Mouse (Mus musculus) urinary bladder, adult 2 months (tissue): ENCODE data around the gene Sirt2. TPM values are rescaled to one million over a fixed set of nuclear protein-coding genes. Genes with fewer than 3 reads are reported as not detected.

Source experiments
- DNase-seq: peaks from one replicate; pipeline ENCODE4 v3.0.0; 2022; ENCODE audit warnings: low spot score
- polyA plus RNA-seq: library from polyadenylated mRNA; depleted of rRNA; stranded (reverse); fragments of >200 nt; gene quantifications from 2 replicates; pipeline ENCODE4 v1.2.3, GENCODE M21; 2012

Gene Sirt2
- polyA plus RNA-seq, 1 experiment = 84.7 TPM

DNA sequence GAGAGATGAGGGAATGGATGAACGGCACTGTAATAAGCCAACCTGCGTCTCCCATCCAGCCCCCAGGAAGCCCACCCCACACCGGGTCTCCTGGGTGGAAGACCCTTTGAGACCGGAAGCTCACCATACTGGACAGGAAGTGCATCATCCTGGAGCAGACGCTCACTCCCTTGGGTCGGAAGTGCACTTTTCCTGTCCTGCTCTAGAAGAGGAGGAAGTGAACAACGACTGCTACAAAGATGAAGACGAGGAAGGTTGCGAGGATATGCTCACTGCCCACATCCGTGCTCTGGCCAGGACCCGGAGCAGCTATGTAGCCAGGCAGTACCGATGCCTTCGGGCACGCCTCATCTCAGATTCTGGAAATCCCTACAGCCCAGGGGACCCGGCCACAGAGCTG lies 29.3 kb downstream of the Sirt2 start:
- no peak for DNase-seq

GRCm38 (mm10) chr7:28796562-28796975 lies 30.0 kb downstream of the Sirt2 start:
- peak; percentile 80 for DNase-seq

DNA sequence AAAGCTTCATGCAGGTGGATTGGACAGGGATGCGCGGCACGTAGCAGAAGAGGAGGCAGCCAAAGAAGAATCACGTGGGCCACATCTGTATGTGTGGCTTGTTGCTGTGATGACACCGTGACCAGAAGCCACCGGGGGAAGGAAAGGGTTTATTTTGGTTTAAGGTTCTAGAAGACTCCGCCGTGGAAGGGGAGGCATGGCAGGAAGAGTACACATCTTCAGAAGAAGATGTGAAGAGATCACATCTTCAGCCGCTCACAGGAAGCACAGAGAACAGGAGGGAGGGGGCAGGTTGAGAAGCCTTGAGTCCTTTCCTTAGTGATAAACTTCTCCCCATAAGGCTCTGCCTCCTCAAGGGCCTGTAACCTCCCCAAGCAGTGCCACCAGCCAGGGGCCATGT lies 33.5 kb downstream of the Sirt2 start:
- no peak for DNase-seq

DNA sequence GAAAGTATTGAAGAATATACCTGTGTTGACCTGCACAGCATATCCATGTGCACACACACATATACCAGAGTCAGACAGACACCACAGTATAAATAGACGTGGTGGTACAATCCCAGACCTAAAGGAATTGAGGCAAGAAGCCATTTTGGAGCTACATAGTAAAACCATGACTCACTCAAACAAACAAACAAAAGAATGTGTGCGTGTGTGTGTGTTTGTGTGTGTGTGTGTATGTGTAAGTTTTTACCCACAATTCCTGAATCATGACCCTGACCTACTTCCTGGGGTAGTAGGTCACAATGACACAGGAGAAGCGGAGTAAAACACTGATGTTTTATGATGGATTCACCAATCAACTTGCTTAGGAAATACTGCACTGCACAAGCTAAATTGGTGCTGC lies 34.9 kb downstream of the Sirt2 start:
- no peak for DNase-seq

DNA sequence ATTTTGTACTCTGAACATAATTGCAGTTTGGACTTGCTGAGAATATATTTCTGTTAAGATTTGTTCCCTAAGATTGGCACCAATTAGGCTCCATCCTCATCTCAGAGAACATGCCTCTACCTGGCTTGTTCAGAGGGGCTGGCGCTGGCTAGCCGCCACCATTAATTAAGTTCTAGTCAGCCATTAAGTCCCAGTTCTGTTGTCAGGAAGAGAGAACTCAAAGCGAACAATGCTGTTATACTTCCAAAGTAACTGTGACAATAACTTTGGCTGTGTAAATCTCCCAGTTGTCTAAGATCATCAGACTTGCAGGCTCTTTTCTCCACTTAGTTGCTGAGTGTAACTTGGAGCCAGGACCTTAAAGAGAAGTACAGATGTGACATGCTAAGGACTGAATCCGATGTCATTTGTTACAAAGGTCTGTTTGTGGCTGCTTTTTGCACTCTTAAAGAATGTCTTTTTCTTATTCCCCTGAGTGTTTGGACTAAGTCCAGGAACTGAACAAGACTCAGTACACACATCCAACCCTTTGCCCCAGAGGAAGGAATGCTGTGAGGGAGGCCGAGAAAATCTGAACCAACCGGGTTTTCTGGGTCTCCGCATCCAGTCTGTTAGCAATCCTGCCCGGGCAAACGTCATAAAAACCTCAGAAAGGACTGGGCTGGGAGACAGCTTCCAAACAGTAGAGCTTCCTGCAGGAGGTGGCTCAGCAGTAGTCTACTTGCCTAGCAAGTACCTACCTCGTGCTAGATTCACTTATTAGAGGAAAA lies 35.6 kb downstream of the Sirt2 start:
- DNase-seq = no peak

DNA sequence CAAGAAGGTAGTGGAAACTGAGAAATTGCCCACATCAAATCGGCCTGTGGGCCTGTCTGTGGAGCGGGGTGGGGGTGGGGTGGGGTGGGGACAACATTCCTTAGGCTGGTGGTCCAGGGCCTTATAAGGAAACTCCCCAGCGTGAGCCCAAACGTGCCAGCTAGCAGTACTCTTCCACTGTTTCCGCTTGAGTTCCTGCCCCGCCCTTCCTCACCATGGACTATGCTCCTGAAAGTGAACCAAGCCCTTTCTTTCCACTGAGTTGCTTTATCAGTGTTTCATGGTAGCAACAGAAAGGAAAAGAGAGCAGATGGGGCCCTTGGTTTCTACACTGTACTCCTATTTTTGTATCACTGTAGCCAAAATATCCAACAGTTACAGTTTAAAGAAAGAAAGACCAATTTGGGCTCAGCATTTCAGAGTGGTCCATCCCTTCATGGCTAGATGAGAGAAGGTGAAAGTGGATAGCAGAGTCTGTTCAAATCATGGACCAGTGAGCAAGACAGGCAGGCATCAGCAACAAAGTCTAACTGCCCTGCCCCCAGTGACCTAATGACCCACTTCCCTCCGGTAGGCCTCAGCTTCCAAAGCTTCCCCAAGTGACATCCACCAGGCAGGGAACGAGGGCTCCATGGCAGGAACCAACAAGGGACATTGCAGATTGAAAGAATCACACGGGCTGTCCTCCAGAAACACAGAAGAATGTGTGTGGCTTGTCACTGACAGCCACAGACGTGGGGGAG lies 36.5 kb downstream of the Sirt2 start:
- no peak for DNase-seq

DNA sequence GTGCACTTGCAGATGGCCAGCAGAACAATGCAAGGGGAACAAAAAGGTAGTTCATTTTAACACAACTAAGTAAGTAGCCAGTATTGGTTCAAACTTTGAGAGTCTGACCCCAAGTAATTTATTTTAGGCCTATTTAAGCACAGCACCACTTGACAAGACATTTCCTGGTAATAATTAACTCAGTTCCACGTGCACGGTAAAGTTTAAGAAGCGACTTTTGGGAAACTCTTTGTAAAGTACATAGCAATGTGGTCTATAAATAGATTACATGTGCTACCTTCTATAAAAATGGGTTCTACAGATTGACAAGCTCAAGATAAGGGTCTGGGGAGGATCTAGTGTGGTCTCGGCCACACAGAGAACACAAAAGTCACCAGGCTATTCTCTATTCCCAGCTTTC lies 37.2 kb downstream of the Sirt2 start:
- DNase-seq = no peak

DNA sequence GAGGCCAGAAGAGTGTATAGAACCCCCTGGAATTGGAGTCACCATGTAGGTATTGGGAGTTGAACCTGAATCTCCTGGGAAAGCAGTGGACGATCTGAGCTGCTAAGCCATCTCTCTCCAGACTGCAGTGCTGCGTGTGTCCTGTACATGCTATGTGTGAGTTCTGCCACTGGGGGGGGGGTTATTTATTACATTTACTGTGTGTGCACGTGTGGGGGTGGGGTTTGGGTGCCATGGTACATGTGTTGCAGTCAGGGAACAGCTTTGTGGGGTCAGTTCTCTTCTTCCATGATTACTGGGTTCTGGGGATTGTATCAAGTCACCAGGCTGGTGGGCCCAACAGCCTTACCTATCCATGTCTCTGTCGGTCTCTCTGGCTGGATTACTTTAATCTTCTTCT lies 40.3 kb downstream of the Sirt2 start:
- DNase-seq = no peak

GRCm38 (mm10) chr7:28807641-28808220 lies 41.2 kb downstream of the Sirt2 start:
- DNase-seq = peak; percentile 35

GRCm38 (mm10) chr7:28808221-28808941 lies 41.8 kb downstream of the Sirt2 start, which contains the start of gene Hnrnpl:
Gene Hnrnpl (plus strand): TSS chr7:28808541.
- no peak for DNase-seq

- DNase-seq = peak; percentile 95
Measured at GRCm38 (mm10) chr7:28808957-28809393, 42.4 kb downstream of the Sirt2 start.

GRCm38 (mm10) chr7:28809401-28810089 lies 43.0 kb downstream of the Sirt2 start:
- DNase-seq = peak; percentile 69

GRCm38 (mm10) chr7:28810107-28811066 lies 43.9 kb downstream of the Sirt2 start:
- peak; percentile 98 for DNase-seq

- peak; percentile 85 for DNase-seq
Measured at GRCm38 (mm10) chr7:28811228-28811627, 44.7 kb downstream of the Sirt2 start.

- DNase-seq = no peak
Measured at GRCm38 (mm10) chr7:28811640-28812275, 45.2 kb downstream of the Sirt2 start.

DNA sequence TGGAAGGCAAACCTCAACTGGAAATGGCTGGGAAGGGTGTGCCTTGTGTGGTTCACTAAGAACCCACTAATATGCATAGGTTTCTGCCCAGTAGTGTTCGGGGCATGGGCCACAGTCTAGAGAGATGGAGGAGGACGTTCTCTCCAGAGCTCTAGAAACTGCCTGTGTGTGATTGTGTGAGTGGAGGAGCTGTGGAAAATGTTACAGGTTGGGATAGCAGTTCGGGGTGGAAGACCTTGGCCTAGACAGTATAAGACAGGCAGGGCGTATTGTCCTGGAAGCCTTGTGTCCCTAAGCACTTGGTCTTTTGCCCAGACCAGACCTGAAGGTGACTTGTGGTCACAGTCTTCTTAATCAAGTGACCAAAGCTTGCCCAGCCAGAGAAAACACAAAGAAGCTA lies 45.9 kb downstream of the Sirt2 start:
- no peak for DNase-seq

- no peak for DNase-seq
Measured at GRCm38 (mm10) chr7:28812949-28813348, 46.4 kb downstream of the Sirt2 start.

DNA sequence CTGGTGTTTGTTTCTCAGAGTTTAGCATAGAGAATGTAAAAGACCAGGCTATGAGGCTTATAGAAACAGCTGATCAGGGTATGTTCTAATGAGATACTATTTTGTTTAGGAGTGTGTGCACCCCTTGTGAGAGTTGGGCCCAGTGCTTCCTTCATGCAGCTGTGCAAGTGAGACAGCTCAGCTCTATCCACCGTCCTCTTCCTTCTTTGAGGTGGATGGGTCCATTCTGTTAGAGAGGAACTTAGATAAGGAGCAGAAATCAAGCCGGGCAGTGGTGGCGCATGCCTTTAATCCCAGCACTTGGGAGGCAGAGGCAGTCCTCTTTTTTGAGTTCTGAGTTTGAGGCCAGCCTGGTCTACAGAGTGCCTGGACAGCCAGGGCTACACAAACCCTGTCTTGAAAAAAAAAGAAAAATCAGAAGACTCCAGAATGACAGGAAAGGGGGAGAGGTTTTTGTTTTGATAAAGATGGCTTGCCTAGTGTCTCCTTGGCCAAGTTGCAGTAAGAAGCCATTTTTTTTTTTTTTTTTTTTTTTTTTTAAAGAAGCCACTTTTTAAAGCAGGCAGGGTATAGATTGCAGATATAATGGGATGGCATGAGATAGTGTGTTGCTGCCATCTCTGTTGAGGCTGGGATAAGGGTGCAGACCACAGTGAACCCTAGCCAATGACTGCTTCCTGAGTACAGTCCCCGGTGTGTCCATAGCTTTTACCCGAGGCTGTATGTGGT lies 47.9 kb downstream of the Sirt2 start:
- DNase-seq = no peak

DNA sequence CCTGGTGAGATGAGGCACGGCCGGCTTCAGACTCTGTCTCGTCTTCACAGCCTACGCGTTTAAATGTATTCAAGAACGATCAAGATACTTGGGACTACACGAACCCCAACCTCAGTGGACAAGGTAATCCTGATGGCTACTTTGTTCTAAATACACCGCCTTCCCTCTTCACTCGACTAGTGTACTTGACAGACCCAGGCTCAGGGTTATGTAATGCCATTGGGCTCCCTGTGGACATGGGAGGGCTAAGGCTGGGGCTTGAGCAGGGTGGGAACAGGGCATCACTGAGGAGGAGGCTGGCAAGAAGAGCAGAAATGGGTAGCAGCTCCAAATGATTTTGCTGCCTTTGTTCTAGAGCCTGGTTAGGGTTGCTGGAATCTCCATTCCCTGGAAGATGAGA lies 48.7 kb downstream of the Sirt2 start:
- DNase-seq = no peak
